Mouse (Mus musculus): ENCODE results near the gene Ankrd40. TPM values are rescaled to one million over a fixed set of nuclear protein-coding genes. Genes with fewer than 3 reads are reported as not detected.

The Ankrd40 gene
- polyA plus RNA-seq, 1 experiment, result 47.6 TPM

- peaks cover 25% of the 10 kb centered on the region for H3K4me1 ChIP-seq (ENCODE audit: control insufficient read depth, insufficient read depth, low read length)
- TF ChIP-seq POLR2A (IDR thresholded peaks at IDR 0.05; ENCODE audit: borderline replicate concordance, low read depth, low read length) (no peak), CTCF (IDR thresholded peaks at IDR 0.05; ENCODE audit: low read depth, low read length) (no peak)
- H3K4me3 ChIP-seq (ENCODE audit: insufficient read depth, low read length), result peak overlapping the region; percentile 86; the same call in 1 of the 2 replicates
- peak overlapping the region; percentile 91; the same call in 1 of the 2 replicates for H3K27ac ChIP-seq (ENCODE audit: insufficient read depth, low read depth, low read length)
These were observed 5.2 kb upstream of the Ankrd40 start for GRCm38 (mm10) chr11:94322636-94323035.

DNA sequence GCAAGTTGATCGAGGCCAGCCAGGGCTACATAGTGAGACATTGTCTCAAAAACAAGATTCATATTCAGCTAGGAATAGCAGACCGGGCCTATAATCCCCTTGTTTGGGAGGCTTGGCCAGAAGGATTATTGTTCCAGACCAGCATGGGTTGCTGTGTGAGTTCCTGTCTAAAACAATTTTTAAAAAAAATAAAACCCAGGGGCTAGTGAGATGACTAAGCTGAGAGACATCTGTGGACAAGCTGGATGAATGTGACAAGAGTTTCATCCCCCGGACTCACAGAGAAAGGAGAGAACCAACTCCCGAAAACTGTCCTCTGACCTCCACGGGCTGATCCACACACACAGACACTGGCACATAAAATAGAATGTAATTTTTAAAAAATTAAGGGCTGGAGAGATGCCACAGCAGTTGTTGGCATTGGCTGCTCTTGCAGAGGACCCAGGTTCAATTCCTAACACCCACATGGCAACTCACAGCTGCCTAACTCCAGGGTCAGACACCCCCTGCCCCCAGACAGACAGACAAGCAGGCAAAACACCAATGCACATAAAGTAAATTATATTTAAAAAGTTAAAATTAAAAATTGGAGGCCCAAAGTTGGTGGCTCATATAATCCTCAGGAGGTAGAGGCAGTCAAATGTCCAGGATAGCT lies 4.4 kb upstream of the Ankrd40 start:
- Histone ChIP-seq H3K4me1 (ENCODE audit: control insufficient read depth, insufficient read depth, low read length) (peaks cover 21% of the 10 kb centered on the region), H3K4me3 (ENCODE audit: insufficient read depth, low read length) (no peak overlapping the region), H3K27ac (ENCODE audit: insufficient read depth, low read depth, low read length) (no peak overlapping the region)
- TF ChIP-seq CTCF (IDR thresholded peaks at IDR 0.05; ENCODE audit: low read depth, low read length), result no peak
- no peak for TF ChIP-seq POLR2A (IDR thresholded peaks at IDR 0.05; ENCODE audit: borderline replicate concordance, low read depth, low read length)

- H3K27ac ChIP-seq (ENCODE audit: insufficient read depth, low read depth, low read length), result no peak overlapping the region
- TF ChIP-seq CTCF (IDR thresholded peaks at IDR 0.05; ENCODE audit: low read depth, low read length) (no peak), POLR2A (IDR thresholded peaks at IDR 0.05; ENCODE audit: borderline replicate concordance, low read depth, low read length) (no peak)
- H3K4me1 ChIP-seq (ENCODE audit: control insufficient read depth, insufficient read depth, low read length), result peaks cover 14% of the 10 kb centered on the region
- no peak overlapping the region for H3K4me3 ChIP-seq (ENCODE audit: insufficient read depth, low read length)
These were observed 3.2 kb upstream of the Ankrd40 start for GRCm38 (mm10) chr11:94324618-94325017.

GRCm38 (mm10) chr11:94326961-94327411 lies 815 bp upstream of the Ankrd40 start:
- H3K4me1 ChIP-seq (ENCODE audit: control insufficient read depth, insufficient read depth, low read length), result peaks cover 23% of the 10 kb centered on the region
- H3K4me3 ChIP-seq (ENCODE audit: insufficient read depth, low read length), result no peak overlapping the region
- peak overlapping the region; percentile 13; the same call in 1 of the 2 replicates for H3K27ac ChIP-seq (ENCODE audit: insufficient read depth, low read depth, low read length)
- TF ChIP-seq POLR2A (IDR thresholded peaks at IDR 0.05; ENCODE audit: borderline replicate concordance, low read depth, low read length) (no peak), CTCF (IDR thresholded peaks at IDR 0.05; ENCODE audit: low read depth, low read length) (no peak)

- no peak for TF ChIP-seq POLR2A (IDR thresholded peaks at IDR 0.05; ENCODE audit: borderline replicate concordance, low read depth, low read length)
- no peak for TF ChIP-seq CTCF (IDR thresholded peaks at IDR 0.05; ENCODE audit: low read depth, low read length)
- Histone ChIP-seq H3K27ac (ENCODE audit: insufficient read depth, low read depth, low read length) (peak overlapping the region; percentile 81), H3K4me1 (ENCODE audit: control insufficient read depth, insufficient read depth, low read length) (peaks cover 16% of the 10 kb centered on the region), H3K4me3 (ENCODE audit: insufficient read depth, low read length) (peak overlapping the region; percentile 84)
These were observed 834 bp downstream of the Ankrd40 start for GRCm38 (mm10) chr11:94328644-94329025.

GRCm38 (mm10) chr11:94329270-94329891 lies 1.6 kb downstream of the Ankrd40 start:
- H3K4me1 ChIP-seq (ENCODE audit: control insufficient read depth, insufficient read depth, low read length), result peaks cover 16% of the 10 kb centered on the region
- peak; percentile 57 for TF ChIP-seq CTCF (IDR thresholded peaks at IDR 0.05; ENCODE audit: low read depth, low read length)
- no peak for TF ChIP-seq POLR2A (IDR thresholded peaks at IDR 0.05; ENCODE audit: borderline replicate concordance, low read depth, low read length)
- H3K27ac ChIP-seq (ENCODE audit: insufficient read depth, low read depth, low read length), result no peak overlapping the region
- peak overlapping the region; percentile 84 for H3K4me3 ChIP-seq (ENCODE audit: insufficient read depth, low read length)

DNA sequence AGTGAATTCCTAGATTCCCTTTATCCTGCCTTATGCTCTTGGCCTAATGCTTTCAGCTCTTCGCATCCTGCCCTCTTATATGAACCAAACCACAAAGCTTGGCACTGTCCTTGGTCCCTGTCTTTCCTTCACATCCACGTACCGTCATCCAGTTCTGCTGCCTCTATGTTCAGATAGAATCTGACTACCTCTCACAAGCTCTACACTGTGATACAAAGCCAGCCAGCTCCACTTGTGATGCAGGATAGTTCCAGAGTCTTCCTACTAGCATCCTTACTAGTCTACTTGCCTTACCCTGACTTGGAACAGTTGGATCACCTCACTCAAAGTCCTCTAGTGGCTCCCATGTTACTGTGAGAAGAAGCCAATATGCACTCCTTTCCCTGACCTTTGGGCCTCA lies 2.4 kb downstream of the Ankrd40 start:
- TF ChIP-seq POLR2A (IDR thresholded peaks at IDR 0.05; ENCODE audit: borderline replicate concordance, low read depth, low read length) (no peak), CTCF (IDR thresholded peaks at IDR 0.05; ENCODE audit: low read depth, low read length) (no peak)
- H3K27ac ChIP-seq (ENCODE audit: insufficient read depth, low read depth, low read length), result no peak overlapping the region
- H3K4me3 ChIP-seq (ENCODE audit: insufficient read depth, low read length), result no peak overlapping the region
- H3K4me1 ChIP-seq (ENCODE audit: control insufficient read depth, insufficient read depth, low read length), result peaks cover 16% of the 10 kb centered on the region

- Histone ChIP-seq H3K4me1 (ENCODE audit: control insufficient read depth, insufficient read depth, low read length) (peaks cover 12% of the 10 kb centered on the region), H3K4me3 (ENCODE audit: insufficient read depth, low read length) (no peak overlapping the region), H3K27ac (ENCODE audit: insufficient read depth, low read depth, low read length) (no peak overlapping the region)
- no peak for TF ChIP-seq CTCF (IDR thresholded peaks at IDR 0.05; ENCODE audit: low read depth, low read length)
- TF ChIP-seq POLR2A (IDR thresholded peaks at IDR 0.05; ENCODE audit: borderline replicate concordance, low read depth, low read length), result no peak
These were observed 4.9 kb downstream of the Ankrd40 start for GRCm38 (mm10) chr11:94332726-94333125.

GRCm38 (mm10) chr11:94334386-94334968 lies 6.7 kb downstream of the Ankrd40 start:
- Histone ChIP-seq H3K4me1 (ENCODE audit: control insufficient read depth, insufficient read depth, low read length) (peaks cover 11% of the 10 kb centered on the region), H3K4me3 (ENCODE audit: insufficient read depth, low read length) (no peak overlapping the region), H3K27ac (ENCODE audit: insufficient read depth, low read depth, low read length) (no peak overlapping the region)
- TF ChIP-seq POLR2A (IDR thresholded peaks at IDR 0.05; ENCODE audit: borderline replicate concordance, low read depth, low read length), result no peak
- no peak for TF ChIP-seq CTCF (IDR thresholded peaks at IDR 0.05; ENCODE audit: low read depth, low read length)

DNA sequence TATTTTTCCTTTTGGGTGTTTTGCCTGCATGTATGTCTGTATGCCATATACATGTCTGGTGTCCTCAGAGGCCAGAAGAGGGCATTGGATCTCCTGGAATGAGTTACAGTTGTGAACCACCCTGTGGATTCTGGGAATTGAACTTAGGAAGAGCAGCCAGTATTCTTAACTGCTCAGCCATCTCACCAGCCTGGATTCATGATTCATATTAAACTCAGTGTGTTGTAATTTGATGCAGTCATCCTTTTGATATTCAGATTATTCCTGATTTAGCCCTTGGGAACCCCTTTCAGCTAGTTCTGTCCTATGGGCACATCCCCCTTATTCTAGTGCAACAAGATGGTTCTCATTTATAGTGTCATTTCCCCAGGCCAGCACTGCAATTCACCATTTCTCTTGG lies 8.8 kb downstream of the Ankrd40 start:
- TF ChIP-seq POLR2A (IDR thresholded peaks at IDR 0.05; ENCODE audit: borderline replicate concordance, low read depth, low read length), result no peak
- TF ChIP-seq CTCF (IDR thresholded peaks at IDR 0.05; ENCODE audit: low read depth, low read length), result no peak
- Histone ChIP-seq H3K4me3 (ENCODE audit: insufficient read depth, low read length) (no peak overlapping the region), H3K27ac (ENCODE audit: insufficient read depth, low read depth, low read length) (no peak overlapping the region), H3K4me1 (ENCODE audit: control insufficient read depth, insufficient read depth, low read length) (no peaks in the 10 kb centered on the region)
